Mouse (Mus musculus) embryonic facial prominence, embryonic 11.5 days (tissue): ENCODE results near the gene Hist1h1a. TPM values are rescaled to one million over a fixed set of nuclear protein-coding genes. Genes with fewer than 3 reads are reported as not detected.
"Not testable (repeated sequence)": the region's sequence is repeated elsewhere in the genome, so short reads cannot be mapped to it uniquely, and the experiment has no call there.

Experiments
- ATAC-seq: fragments of 200-750 bp; cut with Nextera tagmentation; replicated peaks from 2 replicates; pipeline ENCODE4 v1.8.0; 2017; ENCODE audit warnings: low read depth; ENCODE audit not compliant: insufficient number of reproducible peaks, low FRiP score, low TSS enrichment
- DNase-seq: peaks from one replicate; pipeline ENCODE4 v3.0.0-alpha.2; 2015; ENCODE audit warnings: low spot score
- H3K27ac ChIP-seq: fragments of 300-500 bp; sonication (generic); replicated peaks from 2 replicates; pipeline ENCODE4 v1.5.1; 2014; ENCODE audit warnings: mild to moderate bottlenecking, low read depth, low read length, control low read depth
- H3K27me3 ChIP-seq: fragments of 300-500 bp; sonication (generic); 2 replicates; pipeline ENCODE4 v1.6.1; 2014; ENCODE audit warnings: mild to moderate bottlenecking, low read length, moderate library complexity, mixed read lengths; ENCODE audit not compliant: control insufficient read depth, insufficient read depth
- H3K36me3 ChIP-seq: fragments of 300-500 bp; sonication (generic); replicated peaks from 2 replicates; pipeline ENCODE4 v1.6.1; 2014; ENCODE audit warnings: low read depth, mild to moderate bottlenecking, low read length, moderate library complexity, mixed read lengths; ENCODE audit not compliant: control insufficient read depth, insufficient read depth
- H3K4me1 ChIP-seq: fragments of 300-500 bp; sonication (generic); 2 replicates; pipeline ENCODE4 v1.6.1; 2014; ENCODE audit warnings: low read length, mixed read lengths; ENCODE audit not compliant: control insufficient read depth, insufficient read depth
- H3K4me2 ChIP-seq: fragments of 300-500 bp; sonication (generic); 2 replicates; pipeline ENCODE4 v1.6.1; 2014; ENCODE audit warnings: low read depth, mild to moderate bottlenecking, control low read depth, low read length, moderate library complexity
- H3K4me3 ChIP-seq: fragments of 300-500 bp; sonication (generic); 2 replicates; pipeline ENCODE4 v1.5.1; 2014; ENCODE audit warnings: low read depth, low read length, control low read depth
- H3K9ac ChIP-seq: fragments of 300-500 bp; sonication (generic); replicated peaks from 2 replicates; pipeline ENCODE4 v1.6.1; 2014; ENCODE audit warnings: mild to moderate bottlenecking, control low read depth, low read length
- H3K9me3 ChIP-seq: fragments of 300-500 bp; sonication (generic); replicated peaks from 2 replicates; pipeline ENCODE4 v1.6.1; 2016; ENCODE audit warnings: mild to moderate bottlenecking, low read length, inconsistent platforms, mixed read lengths; ENCODE audit not compliant: control insufficient read depth
- WGBS: fragments of 180-500 bp; shearing (Covaris S2); extraction: QIAGEN DNeasy Blood & Tissue Kit; methylation state at CpG from one replicate; pipeline ENCODE4 v1.1.7; 2014; 5-methylcytosine and 5-hydroxymethylcytosine counted together
- polyA plus RNA-seq: library from polyadenylated mRNA; unstranded; fragments of >200 nt; fragmentation: Nextera tagmentation; extraction: Ambion mirVana; gene quantifications from 2 replicates; pipeline ENCODE4 v1.2.1, GENCODE M21; 2014

Hist1h1a gene
- polyA plus RNA-seq, 1 experiment from 2014 or later: 4.5 TPM

DNA sequence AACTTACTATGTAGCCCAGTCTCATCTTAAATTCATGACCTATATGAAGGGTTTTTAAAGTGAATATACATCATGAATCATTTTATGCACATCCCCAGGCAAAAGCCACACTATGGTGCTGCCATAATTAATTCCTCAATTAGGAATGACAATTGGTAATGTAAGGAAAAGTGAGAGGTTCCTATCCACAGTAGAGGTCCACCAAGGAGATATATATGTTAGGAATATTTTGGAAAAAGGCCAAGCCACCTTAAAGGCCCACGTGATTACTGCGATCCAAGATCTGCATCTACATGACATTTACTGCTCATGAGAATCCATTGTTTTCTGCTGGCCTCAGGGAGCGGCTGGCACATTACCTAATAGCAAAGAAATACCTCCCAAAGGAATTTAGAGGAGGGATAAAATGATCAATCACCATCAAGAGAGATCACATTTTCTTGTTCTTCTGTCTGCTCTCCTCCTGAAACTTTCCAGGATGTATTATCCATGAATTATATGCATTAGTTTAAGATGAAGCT lies 4.2 kb upstream of the Hist1h1a start:
- no peak for DNase-seq
- H3K4me3 ChIP-seq: no peak overlapping the region

DNA sequence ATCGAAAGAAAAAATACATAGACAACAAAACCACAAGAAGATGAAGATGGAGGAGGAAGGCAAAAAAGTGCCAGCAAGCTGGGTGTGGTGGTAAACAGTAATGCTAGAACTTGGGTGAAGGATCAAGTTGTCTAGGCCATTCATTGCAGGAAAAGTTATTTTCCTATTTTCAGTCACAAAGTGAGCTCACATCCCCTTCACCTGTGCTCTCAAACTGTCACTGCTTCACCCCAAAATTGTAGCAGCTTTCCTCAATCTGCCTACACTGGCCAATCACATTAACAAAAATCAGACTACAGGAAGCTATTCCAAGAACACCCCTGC lies 3.6 kb upstream of the Hist1h1a start:
- Histone ChIP-seq H3K4me3 (no peak overlapping the region), H3K4me2 (peak overlapping the region; percentile 67), H3K27ac (peak overlapping the region; percentile 85; the same call in 1 of the 2 replicates), H3K9me3 (no peaks in the 10 kb centered on the region), H3K27me3 (no peaks in the 10 kb centered on the region), H3K9ac (peak overlapping the region; percentile 64), H3K36me3 (no peaks in the 10 kb centered on the region), H3K4me1 (no peaks in the 10 kb centered on the region)
- 64% methylated on average over 1 of the region's 1 CpGs for WGBS
- ATAC-seq (no peak), DNase-seq (no peak)

More for the DNA sequence above, 4.2 kb upstream of the Hist1h1a start:
- Histone ChIP-seq H3K4me1 (no peaks in the 10 kb centered on the region), H3K9me3 (no peaks in the 10 kb centered on the region), H3K27me3 (no peaks in the 10 kb centered on the region), H3K9ac (no peak overlapping the region), H3K27ac (no peak overlapping the region), H3K4me2 (no peak overlapping the region), H3K36me3 (no peaks in the 10 kb centered on the region)
- 81% methylated on average over 3 of the region's 3 CpGs for WGBS
- ATAC-seq: no peak

DNA sequence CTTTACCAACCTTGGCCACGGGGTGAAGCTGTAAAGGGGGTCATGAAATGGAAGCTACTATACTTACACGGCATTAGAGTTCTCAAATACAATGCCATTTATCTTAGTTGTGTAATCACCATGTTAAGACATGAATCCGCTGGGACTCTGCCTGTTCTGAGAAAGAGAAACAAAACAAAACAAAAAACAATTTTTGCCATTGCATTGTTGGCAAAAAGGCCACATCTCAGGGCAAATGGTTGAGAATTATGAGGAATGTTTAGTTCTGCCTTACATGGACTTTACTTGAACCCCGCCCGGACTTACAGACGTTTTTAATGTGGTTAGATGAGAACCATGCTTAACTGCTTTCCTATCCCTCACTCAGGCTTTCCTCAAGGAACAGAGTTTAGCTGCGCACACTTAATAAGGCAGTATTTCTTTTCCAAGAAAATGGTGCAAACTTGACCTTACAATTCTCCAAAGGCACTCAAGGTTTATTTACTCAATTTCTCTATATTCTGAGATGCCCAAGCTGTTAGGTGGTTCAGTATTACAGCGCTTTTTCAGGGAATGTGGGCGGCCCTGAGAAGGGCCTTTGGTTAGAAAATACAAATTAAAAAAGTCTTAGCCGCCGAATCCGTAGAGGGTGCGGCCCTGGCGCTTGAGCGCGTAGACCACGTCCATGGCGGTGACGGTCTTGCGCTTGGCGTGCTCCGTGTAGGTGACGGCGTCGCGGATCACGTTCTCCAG lies 3.1 kb upstream of the Hist1h1a start:
- peak; percentile 72 for DNase-seq

DNA sequence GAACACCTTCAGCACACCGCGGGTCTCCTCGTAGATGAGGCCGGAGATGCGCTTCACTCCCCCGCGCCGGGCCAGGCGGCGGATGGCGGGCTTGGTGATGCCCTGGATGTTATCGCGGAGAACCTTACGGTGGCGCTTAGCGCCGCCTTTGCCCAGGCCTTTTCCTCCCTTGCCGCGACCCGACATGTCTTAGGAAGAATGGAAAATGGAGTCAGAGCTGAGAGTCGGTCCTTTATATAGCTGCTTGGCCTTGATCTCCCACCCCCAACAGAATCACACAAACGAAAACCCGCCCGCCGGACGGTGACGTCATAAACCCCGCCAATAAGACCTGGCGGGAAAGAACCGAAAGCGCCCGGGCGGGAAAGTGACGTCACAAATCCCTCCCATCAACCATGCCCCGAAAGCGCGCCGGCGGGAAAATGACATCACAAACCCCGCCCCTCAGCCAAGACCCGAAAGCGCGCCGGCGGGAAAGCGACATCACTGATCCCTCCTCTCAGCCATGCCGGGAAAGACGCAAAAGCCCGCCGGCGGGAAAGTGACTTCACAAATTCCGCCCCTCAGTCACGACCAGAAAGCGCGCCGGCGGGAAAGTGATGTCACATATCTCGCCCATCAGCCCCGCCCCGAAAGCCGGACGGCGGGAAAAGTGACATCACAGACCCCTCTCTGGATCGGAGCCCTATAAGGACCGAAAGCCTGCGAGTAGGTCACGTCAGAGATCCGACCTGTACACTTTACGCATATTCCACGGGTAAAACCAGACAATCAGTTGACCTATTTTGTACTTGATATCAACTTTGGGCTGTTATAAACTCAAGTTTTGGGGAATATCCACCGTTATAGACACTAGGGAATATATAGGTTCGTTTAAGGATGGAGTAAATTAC lies 2.2 kb upstream of the Hist1h1a start, which contains the start of gene Hist1h4a:
Gene Hist1h4a (minus strand): TSS at position 259 of the 893 bp plus-strand sequence.
- Histone ChIP-seq H3K9me3 (no peaks in the 10 kb centered on the region), H3K27ac (peak within 1 kb of the TSS; percentile 97), H3K4me2 (peak within 1 kb of the TSS; percentile 67), H3K4me3 (peak within 1 kb of the TSS; percentile 41), H3K36me3 (no peaks in the 10 kb centered on the region), H3K27me3 (no peaks in the 10 kb centered on the region), H3K9ac (peak within 1 kb of the TSS; percentile 67), H3K4me1 (no peaks in the 10 kb centered on the region)
- DNase-seq: peak; percentile 99
- WGBS: 0% methylated on average over 61 of the region's 72 CpGs
- ATAC-seq: peak; percentile 67

More for the DNA sequence above, 3.1 kb upstream of the Hist1h1a start:
- Histone ChIP-seq H3K9me3 (no peaks in the 10 kb centered on the region), H3K4me3 (peak overlapping the region; percentile 41), H3K27me3 (no peaks in the 10 kb centered on the region), H3K36me3 (no peaks in the 10 kb centered on the region), H3K9ac (peak overlapping the region; percentile 64), H3K27ac (peak overlapping the region; percentile 85), H3K4me1 (no peaks in the 10 kb centered on the region), H3K4me2 (peak overlapping the region; percentile 67)
- WGBS: 2% methylated on average over 18 of the region's 27 CpGs
- ATAC-seq: no peak; the same call in 1 of the 2 replicates

DNA sequence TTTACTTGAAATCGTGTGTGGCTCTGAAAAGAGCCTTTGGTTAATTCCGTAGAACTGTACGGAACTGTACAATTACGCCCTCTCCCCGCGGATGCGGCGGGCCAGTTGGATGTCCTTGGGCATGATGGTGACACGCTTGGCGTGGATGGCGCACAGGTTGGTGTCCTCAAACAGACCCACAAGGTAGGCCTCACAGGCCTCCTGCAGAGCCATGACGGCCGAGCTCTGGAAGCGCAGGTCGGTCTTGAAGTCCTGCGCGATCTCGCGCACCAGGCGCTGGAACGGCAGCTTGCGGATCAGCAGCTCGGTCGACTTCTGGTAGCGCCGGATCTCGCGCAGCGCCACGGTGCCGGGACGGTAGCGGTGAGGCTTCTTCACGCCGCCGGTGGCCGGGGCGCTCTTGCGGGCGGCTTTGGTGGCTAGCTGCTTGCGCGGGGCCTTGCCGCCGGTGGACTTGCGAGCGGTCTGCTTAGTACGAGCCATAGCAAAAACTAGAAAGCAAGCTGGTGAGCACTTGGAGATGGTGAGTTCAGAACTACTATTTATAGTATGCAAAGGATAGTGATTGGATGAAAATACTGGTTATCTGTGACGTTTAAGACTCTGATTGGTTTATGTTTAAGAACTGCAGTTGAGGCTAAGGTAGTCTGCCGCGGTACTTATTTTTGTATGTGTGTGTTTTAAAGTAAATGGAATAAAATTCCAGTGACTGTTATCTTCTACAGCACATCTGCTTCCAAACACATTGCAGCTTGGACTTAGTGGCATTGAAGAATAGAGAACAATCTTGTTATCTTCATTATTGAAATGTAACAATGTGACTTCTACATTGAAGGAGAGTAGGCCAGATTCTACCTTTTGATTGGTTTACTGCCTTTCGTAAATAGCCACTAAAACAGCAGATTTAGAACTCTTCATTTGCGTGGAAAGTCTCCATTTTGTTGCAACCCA lies 1.3 kb upstream of the Hist1h1a start, which contains the start of gene Hist1h3a:
Gene Hist1h3a (minus strand): TSS at position 516 of the 951 bp plus-strand sequence.
- H3K27me3 ChIP-seq, H3K4me1 ChIP-seq, H3K36me3 ChIP-seq, H3K9me3 ChIP-seq: not testable (repeated sequence)
- peak; percentile 86 for DNase-seq
- H3K4me3 ChIP-seq: peak within 1 kb of the TSS; percentile 56
- under 1% methylated on average over 25 of the region's 52 CpGs for WGBS
- peak within 1 kb of the TSS; percentile 67 for H3K9ac ChIP-seq
- peak within 1 kb of the TSS; percentile 97 for H3K27ac ChIP-seq
- peak; percentile 72 for ATAC-seq
- H3K4me2 ChIP-seq: peak within 1 kb of the TSS; percentile 86

DNA sequence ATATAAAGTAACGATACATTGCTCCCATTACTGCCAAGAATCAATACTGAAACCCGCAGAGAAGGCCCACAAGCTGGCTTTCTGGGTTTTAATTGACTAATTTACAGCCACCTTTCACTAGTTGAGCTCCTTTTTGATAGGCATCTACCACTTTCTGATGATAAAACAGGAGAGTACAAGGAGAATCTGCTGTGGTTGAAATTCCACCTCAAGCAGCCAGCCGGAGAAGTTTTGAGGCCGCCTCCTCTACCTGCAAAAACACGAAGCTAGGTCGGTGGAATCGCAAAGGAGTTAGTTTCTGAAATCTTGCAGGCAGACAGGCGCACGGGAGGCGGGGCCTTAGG lies 252 bp upstream of the Hist1h1a start:
- H3K9ac ChIP-seq: peak overlapping the region; percentile 59
- H3K4me3 ChIP-seq: peak overlapping the region; percentile 56
- H3K27me3 ChIP-seq: no peaks in the 10 kb centered on the region
- H3K4me1 ChIP-seq: no peaks in the 10 kb centered on the region
- H3K4me2 ChIP-seq: peak overlapping the region; percentile 86
- H3K36me3 ChIP-seq: no peaks in the 10 kb centered on the region
- no peak for DNase-seq
- under 1% methylated on average over 10 of the region's 10 CpGs for WGBS
- H3K27ac ChIP-seq: peak overlapping the region; percentile 97
- no peak for ATAC-seq
- no peaks in the 10 kb centered on the region for H3K9me3 ChIP-seq

DNA sequence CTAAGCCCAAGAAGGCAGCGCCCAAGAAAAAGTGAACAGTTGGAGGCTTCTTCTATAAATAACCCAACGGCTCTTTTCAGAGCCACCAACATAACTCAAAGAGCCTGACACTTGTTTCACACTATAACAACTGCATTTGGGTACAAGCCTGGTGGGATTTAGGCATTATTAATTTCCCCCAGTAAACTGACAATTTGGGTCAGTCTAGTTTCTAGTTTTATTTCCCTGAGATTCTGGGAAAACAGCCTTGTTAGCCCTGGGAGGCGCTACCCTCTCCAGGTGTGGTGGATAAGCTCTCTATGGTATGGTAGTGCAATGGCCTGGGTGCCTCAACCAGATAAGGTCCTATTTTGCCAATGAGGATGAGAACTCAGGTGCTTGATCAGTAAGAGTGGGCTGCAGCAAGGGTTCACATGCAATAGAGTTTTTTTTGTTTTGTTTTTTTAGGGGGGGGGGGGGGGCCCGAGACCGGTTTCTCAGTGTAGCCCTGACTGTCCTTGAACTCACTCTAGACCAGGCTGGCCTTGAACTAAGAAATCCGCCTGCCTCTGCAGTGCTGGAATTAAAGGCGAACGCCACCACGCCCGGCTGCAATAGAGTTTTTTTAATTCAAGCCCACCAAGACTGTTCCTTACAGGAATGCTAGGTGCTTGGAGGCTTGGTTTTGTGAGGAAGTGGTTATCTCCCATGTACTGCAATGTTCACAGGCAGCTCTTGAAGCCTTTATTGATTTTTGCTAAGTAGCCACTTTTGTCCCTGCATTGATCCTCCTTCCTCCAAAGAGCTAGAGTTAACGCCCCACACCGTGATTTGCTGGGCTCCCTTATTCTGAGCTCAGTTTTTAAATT lies 1.1 kb downstream of the Hist1h1a start:
- Histone ChIP-seq H3K9ac (peak overlapping the region; percentile 78), H3K9me3 (no peaks in the 10 kb centered on the region), H3K4me1 (no peaks in the 10 kb centered on the region), H3K4me3 (peak overlapping the region; percentile 56), H3K36me3 (no peaks in the 10 kb centered on the region), H3K4me2 (peak overlapping the region; percentile 86), H3K27me3 (no peaks in the 10 kb centered on the region), H3K27ac (peak overlapping the region; percentile 97)
- WGBS: 34% methylated on average over 12 of the region's 12 CpGs
- ATAC-seq (no peak), DNase-seq (no peak)
